Mouse (Mus musculus) olfactory bulb, adult 2 months (tissue): ENCODE results near the gene Shkbp1. TPM values are rescaled to one million over a fixed set of nuclear protein-coding genes. Genes with fewer than 3 reads are reported as not detected.

ENCODE experiments used
- H3K27ac ChIP-seq: fragments of 200-500 bp; 2 replicates; pipeline ENCODE4 v1.5.1; 2012; ENCODE audit warnings: low read depth, low read length; ENCODE audit not compliant: insufficient read depth
- H3K4me1 ChIP-seq: fragments of 200-500 bp; 2 replicates; pipeline ENCODE4 v1.6.1; 2012; ENCODE audit warnings: low read length; ENCODE audit not compliant: control insufficient read depth, insufficient read depth
- H3K4me3 ChIP-seq: fragments of 200-500 bp; 2 replicates; pipeline ENCODE4 v1.5.1; 2012; ENCODE audit warnings: mild to moderate bottlenecking, low read depth, low read length, moderate library complexity; ENCODE audit not compliant: insufficient read depth
- CTCF ChIP-seq: fragments of 200-500 bp; IDR thresholded peaks from 2 replicates; pipeline ENCODE4 v1.5.1; 2012; ENCODE audit warnings: low read depth, mild to moderate bottlenecking, low read length, moderate library complexity; ENCODE audit not compliant: insufficient read depth
- POLR2A ChIP-seq: fragments of 200-500 bp; IDR thresholded peaks from 2 replicates; pipeline ENCODE4 v1.6.1; 2012; ENCODE audit warnings: mild to moderate bottlenecking, low read depth, low read length, moderate library complexity; ENCODE audit not compliant: insufficient read depth
- WGBS: fragments of 180-500 bp; shearing (Covaris S2); methylation state at CpG from one replicate; pipeline ENCODE4 v1.1.7; 2018; 5-methylcytosine and 5-hydroxymethylcytosine counted together
- polyA plus RNA-seq: library from polyadenylated mRNA; stranded (reverse); fragments of >200 nt; gene quantifications from 2 replicates; pipeline ENCODE4 v1.2.4, GENCODE M21; 2012; ENCODE audit warnings: low replicate concordance; ENCODE audit not compliant: missing spikeins, insufficient read depth, insufficient read length

The Shkbp1 gene
- polyA plus RNA-seq, 1 experiment = not detected

- no peak overlapping the region for H3K27ac ChIP-seq
- TF ChIP-seq CTCF (no peak), POLR2A (no peak)
- no peak overlapping the region for H3K4me3 ChIP-seq
- 93% methylated on average over 12 of the region's 12 CpGs for WGBS
- peaks cover 6% of the 10 kb centered on the region for H3K4me1 ChIP-seq
These were observed 44.1 kb downstream of the Shkbp1 start for GRCm38 (mm10) chr7:27311651-27312284.

DNA sequence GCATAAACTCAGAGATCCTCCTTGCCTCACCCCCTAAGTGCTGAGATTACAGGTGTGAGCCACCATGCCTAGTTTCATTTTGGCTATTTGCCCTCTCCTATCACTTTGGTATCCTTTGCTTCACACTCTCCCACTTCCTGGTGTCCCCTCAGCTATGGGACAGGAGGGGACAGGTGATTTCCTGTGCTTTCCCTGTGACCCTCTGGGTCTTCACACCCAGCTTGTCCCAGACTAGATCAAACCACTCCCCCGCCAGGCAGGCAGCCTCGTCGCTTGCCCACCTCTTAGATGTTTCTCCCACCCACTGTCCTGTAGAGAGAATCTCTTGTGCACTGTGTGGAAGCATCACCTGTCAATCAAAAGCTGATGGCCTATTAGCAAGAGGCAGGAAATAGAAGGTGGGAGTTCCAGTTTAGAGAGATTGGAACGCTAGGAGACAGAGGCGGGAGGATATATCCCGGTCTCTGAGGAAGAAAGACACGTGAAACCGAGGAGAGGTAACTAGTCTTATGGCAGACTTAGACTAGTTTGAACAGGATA, 44.8 kb downstream of the Shkbp1 start:
- TF ChIP-seq POLR2A (no peak), CTCF (no peak)
- H3K27ac ChIP-seq = no peak overlapping the region

DNA sequence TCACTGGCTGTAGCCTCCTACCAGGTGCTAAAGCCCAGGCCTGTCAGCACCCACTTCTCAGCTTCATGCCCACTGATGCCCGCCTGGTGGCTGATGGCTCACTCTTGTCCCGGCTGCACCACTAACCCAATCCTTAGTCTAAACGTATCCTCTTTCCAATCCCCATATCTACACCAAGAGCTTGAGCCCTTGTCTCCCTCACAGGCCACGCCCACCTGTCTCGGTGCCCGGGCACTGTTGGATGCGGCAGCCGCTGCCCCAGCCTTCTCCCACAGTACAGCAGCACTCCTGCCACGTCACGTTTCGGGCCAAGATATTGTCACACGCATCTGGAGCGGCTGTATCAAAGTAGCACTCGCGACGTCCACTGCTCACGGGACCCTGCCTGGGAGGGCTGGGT, 45.5 kb downstream of the Shkbp1 start:
- Histone ChIP-seq H3K27ac (no peak overlapping the region), H3K4me1 (peaks cover 6% of the 10 kb centered on the region), H3K4me3 (no peak overlapping the region)
- no peak for TF ChIP-seq POLR2A
- no peak for TF ChIP-seq CTCF
- 35% methylated on average over 17 of the region's 17 CpGs for WGBS

More for the DNA sequence above, 44.8 kb downstream of the Shkbp1 start:
- Histone ChIP-seq H3K4me3 (no peak overlapping the region), H3K4me1 (peaks cover 6% of the 10 kb centered on the region)
- WGBS = 72% methylated on average over 8 of the region's 8 CpGs

DNA sequence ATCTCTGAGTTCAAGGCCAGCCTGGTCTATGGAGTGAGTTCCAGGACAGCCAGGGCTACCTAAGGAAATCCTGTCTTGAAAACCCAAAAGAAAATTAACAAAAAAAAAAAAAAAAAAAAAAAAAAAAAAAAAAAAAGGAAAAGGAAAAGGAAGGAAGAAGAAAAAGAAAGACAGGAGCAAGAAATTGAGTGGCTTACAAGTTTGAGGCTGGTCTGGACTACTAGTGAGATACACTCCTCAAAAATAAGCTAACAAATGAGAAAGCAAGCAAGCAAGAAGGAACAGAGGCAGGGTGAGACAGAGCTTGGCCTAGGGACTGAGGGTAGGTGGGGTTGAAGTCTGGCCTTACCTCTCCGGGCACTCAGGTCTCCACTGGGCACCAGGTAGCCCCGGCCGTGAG, 46.0 kb downstream of the Shkbp1 start:
- Histone ChIP-seq H3K27ac (no peak overlapping the region), H3K4me3 (no peak overlapping the region), H3K4me1 (peaks cover 9% of the 10 kb centered on the region)
- 84% methylated on average over 3 of the region's 3 CpGs for WGBS
- no peak for TF ChIP-seq CTCF
- no peak for TF ChIP-seq POLR2A

DNA sequence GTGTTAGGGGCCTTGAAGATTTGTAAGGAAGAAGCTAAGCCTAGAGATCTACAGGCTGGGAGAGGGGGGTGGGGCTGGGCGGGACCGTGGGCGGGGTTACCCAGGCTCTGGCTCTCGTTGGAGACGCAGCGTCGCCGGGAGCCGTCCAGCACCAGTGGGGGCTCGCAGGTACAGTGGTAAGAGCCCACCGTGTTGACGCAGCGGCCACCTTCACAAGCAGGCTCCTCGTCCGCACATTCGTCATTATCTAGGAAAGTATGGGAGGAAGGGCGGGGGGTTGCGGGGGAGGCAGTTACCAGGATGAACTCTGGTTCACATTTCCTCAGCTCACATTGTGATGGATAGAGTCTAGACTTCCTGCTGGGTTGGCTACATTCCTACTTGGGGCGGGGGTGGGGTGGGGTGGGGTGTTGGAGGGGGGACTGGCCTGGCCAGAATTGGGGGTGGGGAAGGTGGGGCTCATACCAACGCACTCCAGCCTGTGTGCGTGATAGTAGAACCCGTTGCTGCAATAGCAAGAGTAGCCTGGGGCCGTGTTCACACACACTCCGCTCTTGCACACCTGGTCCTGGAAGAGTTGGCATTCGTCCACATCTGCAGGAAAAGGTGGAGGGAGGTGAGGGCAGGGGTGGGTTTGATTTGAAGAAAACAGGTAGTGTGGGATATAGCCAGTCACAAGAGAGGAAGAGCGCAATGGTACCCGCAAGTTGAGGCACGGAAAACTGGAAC, 46.8 kb downstream of the Shkbp1 start:
- WGBS = 36% methylated on average over 28 of the region's 28 CpGs
- Histone ChIP-seq H3K27ac (no peak overlapping the region), H3K4me1 (peaks cover 9% of the 10 kb centered on the region), H3K4me3 (no peak overlapping the region)
- TF ChIP-seq CTCF = no peak
- no peak for TF ChIP-seq POLR2A

DNA sequence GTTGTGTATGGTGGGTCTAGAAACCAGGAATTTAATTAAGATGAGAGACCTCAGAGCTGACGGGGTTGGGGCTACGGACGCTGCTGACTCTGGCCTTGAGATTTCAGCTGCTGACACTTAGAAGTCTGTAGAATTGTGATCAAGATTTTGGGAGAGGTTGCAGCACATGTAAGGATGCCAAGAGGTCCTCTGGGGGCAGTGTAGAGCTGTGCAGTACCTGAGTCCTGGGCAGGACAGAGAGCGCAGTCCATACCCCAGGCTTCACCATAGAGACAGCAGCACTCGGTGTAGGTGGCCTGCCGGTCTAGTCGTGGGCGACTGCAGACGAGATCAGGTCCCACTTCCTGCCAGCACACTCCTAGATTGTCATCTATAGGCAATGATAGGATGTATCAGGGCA, 48.3 kb downstream of the Shkbp1 start:
- TF ChIP-seq POLR2A (no peak), CTCF (no peak)
- H3K4me3 ChIP-seq = no peak overlapping the region
- WGBS = 76% methylated on average over 9 of the region's 9 CpGs
- H3K4me1 ChIP-seq = peaks cover 9% of the 10 kb centered on the region
- H3K27ac ChIP-seq = no peak overlapping the region

GRCm38 (mm10) chr7:27306161-27307160, 49.4 kb downstream of the Shkbp1 start:
- Histone ChIP-seq H3K4me3 (no peak overlapping the region), H3K4me1 (peaks cover 9% of the 10 kb centered on the region), H3K27ac (no peak overlapping the region)
- whole genome bisulfite sequencing = 81% methylated on average over 24 of the region's 24 CpGs
- peak; percentile 33; the same call in 1 of the 2 replicates for TF ChIP-seq CTCF
- no peak for TF ChIP-seq POLR2A

DNA sequence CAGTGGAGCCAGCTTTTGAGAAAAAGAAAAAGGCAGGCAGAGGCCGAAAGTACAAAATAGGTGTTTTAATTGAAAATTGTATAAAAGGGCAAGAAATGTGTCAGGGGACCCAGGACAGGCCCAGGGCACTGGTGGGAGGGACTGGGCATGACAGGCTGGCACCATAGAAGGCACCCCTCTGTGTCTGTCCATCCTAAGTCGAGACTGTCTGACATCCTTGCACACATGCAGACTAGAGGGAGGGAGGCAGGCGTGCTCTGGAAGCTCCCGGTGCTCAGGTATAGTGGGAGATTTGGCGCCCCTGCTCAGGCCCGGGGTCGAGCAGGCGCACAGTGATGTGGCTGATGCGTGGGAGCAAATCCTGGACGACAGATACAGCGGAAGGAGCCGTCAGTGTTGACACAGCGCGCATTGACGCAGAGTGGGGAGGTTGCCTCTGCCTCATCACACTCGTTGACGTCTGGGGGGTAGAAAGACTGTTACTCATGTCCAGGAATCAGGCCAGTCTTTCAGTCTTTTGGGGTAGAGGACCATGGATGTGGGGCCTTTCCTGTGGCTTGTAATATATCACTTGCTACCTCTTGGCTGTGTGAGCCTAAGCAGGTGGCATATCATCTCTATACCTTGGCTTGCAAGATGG, 50.6 kb downstream of the Shkbp1 start:
- Histone ChIP-seq H3K27ac (no peak overlapping the region), H3K4me1 (peaks cover 4% of the 10 kb centered on the region; the same call in 1 of the 2 replicates), H3K4me3 (no peak overlapping the region)
- TF ChIP-seq POLR2A = no peak
- TF ChIP-seq CTCF = no peak
- 89% methylated on average over 17 of the region's 17 CpGs for WGBS
